In the genomic region with DNA sequence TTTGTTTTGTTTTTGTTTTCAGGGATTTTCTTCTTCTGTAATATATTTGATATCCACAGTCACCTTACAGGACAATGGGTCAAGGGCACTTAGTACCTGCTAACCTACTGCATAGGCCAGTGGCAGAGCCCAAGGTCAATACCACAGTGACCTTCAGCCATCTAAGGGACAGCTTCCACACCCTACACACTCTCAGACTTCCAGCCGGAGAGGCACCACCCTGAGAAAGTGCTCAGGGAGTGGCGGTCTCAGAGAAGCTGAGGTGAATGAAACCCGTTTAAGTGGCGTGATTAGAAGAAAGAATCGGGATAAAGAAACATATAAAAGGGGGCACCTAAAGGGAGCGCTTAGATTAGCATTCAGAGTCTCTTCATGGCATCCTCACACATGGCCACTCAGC, we compare ENCODE assay signal across 19 mouse cellular contexts.
"Had no signal": no experiment of that assay in that cellular context is flagged by ENCODE, and none has a peak within 500 bp of the region (broad histone marks: within the 10 kb centered on the region; RNA-seq: fewer than 3 reads in every experiment).

No protein-coding gene starts in this region.

- H3K4me1 ChIP-seq: liver, embryonic 15.5 days; midbrain, embryonic 10.5 days; midbrain, embryonic 13.5 days had no signal

- H3K27ac ChIP-seq: liver, embryonic 15.5 days; lung, embryonic 15.5 days; midbrain, embryonic 10.5 days; midbrain, embryonic 13.5 days; neural tube, embryonic 13.5 days; neural tube, embryonic 15.5 days had no signal

- H3K27me3 ChIP-seq: liver, embryonic 15.5 days; lung, embryonic 15.5 days; midbrain, embryonic 13.5 days; neural tube, embryonic 13.5 days; neural tube, embryonic 15.5 days had no signal

- H3K9me3 ChIP-seq: liver, embryonic 15.5 days; lung, embryonic 15.5 days; midbrain, embryonic 10.5 days; midbrain, embryonic 13.5 days; neural tube, embryonic 13.5 days; neural tube, embryonic 15.5 days had no signal

- DNase-seq: liver, postnatal 0 days; lung, adult 2 months; lung, postnatal 14 days; lung, postnatal 36 days; retina, postnatal 1 day; right cerebral cortex, adult 18-20 months; right cerebral cortex, postnatal 25 days; right cerebral cortex, postnatal 4 days; spleen, adult 18-20 months; thymus, adult 18-20 months; thymus, postnatal 14 days; thymus, postnatal 4 days had no signal

- H3K36me3 ChIP-seq: liver, embryonic 15.5 days; lung, embryonic 15.5 days; midbrain, embryonic 10.5 days; midbrain, embryonic 13.5 days; neural tube, embryonic 13.5 days; neural tube, embryonic 15.5 days had no signal

- H3K4me3 ChIP-seq: liver, embryonic 15.5 days; lung, embryonic 15.5 days; midbrain, embryonic 10.5 days; midbrain, embryonic 13.5 days; myocyte; neural tube, embryonic 13.5 days; neural tube, embryonic 15.5 days had no signal
